Mouse (Mus musculus) embryonic facial prominence, embryonic 14.5 days (tissue): Measurements from ENCODE around the gene Hcrtr1. TPM values are rescaled to one million over a fixed set of nuclear protein-coding genes. Genes with fewer than 3 reads are reported as not detected.

ENCODE experiments used
- ATAC-seq: fragments of 200-750 bp; cut with Nextera tagmentation; 2 replicates; pipeline ENCODE4 v1.8.0; 2017; ENCODE audit warnings: low read depth, moderate number of reproducible peaks, moderate TSS enrichment
- DNase-seq: peaks from one replicate; pipeline ENCODE4 v3.0.0-alpha.2; 2015; ENCODE audit warnings: low spot score
- H3K27ac ChIP-seq: fragments of 300-500 bp; sonication (generic); replicated peaks from 2 replicates; pipeline ENCODE4 v1.5.1; 2014; ENCODE audit warnings: low read depth, mild to moderate bottlenecking, low read length, moderate library complexity
- H3K27me3 ChIP-seq: fragments of 300-500 bp; sonication (generic); replicated peaks from 2 replicates; pipeline ENCODE4 v1.6.1; 2014; ENCODE audit warnings: low read length; ENCODE audit not compliant: control insufficient read depth, insufficient read depth
- H3K36me3 ChIP-seq: fragments of 300-500 bp; sonication (generic); 2 replicates; pipeline ENCODE4 v1.6.1; 2014; ENCODE audit warnings: low read length, mixed read lengths; ENCODE audit not compliant: control insufficient read depth, insufficient read depth
- H3K4me1 ChIP-seq: fragments of 300-500 bp; sonication (generic); 2 replicates; pipeline ENCODE4 v1.6.1; 2014; ENCODE audit warnings: antibody characterized with exemption, low read length; ENCODE audit not compliant: control insufficient read depth, insufficient read depth
- H3K4me2 ChIP-seq: fragments of 300-500 bp; sonication (generic); 2 replicates; pipeline ENCODE4 v1.6.1; 2014; ENCODE audit warnings: low read depth, mild to moderate bottlenecking, low read length, moderate library complexity, mixed read lengths
- H3K4me3 ChIP-seq: fragments of 300-500 bp; sonication (generic); 2 replicates; pipeline ENCODE4 v1.5.1; 2014; ENCODE audit warnings: low read depth, mild to moderate bottlenecking, low read length
- H3K9ac ChIP-seq: fragments of 300-500 bp; sonication (generic); 2 replicates; pipeline ENCODE4 v1.6.1; 2014; ENCODE audit warnings: low read depth, mild to moderate bottlenecking, low read length, moderate library complexity, mixed read lengths
- H3K9me3 ChIP-seq: fragments of 300-500 bp; sonication (generic); 2 replicates; pipeline ENCODE4 v1.6.1; 2016; ENCODE audit warnings: low read length; ENCODE audit not compliant: control insufficient read depth
- WGBS: fragments of 180-500 bp; shearing (Covaris S2); extraction: QIAGEN DNeasy Blood & Tissue Kit; methylation state at CpG from one replicate; pipeline ENCODE4 v1.1.7; 2014; 5-methylcytosine and 5-hydroxymethylcytosine counted together
- polyA plus RNA-seq: library from polyadenylated mRNA; unstranded; fragments of >200 nt; fragmentation: Nextera tagmentation; extraction: Ambion mirVana; gene quantifications from 2 replicates; pipeline ENCODE4 v1.2.1, GENCODE M21; 2014

Gene Hcrtr1
- polyA plus RNA-seq, 1 experiment from 2014 or later = 0.19 TPM

DNA sequence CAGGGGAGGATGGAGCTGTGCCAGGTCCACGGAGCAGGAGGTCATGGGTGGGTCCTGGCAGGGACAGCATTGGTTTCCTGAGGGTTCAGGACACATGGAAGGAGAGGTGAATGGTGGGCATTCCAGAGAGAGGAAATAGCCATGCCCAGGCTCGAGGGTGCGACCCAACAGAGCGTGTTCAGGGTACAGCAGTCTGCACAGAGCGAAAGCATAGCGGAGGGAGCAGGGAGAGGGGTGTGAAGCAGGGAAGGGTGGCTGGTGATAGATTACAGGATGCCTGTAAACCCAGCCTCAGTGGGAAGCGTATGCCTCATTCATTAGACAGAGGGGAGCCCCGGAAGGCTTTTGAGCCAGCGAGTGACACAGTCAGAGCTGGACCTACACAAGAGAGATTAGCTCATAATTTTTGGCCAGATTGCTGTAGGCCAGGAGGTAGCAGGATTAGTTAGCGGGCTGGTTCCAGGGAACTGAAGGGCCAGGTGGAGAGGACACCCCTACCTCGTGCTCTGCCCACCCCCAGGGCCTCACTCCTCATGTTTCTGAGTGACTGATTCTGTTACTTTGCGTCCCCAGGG lies 53.8 kb downstream of the Hcrtr1 start:
- Histone ChIP-seq H3K9ac (no peak overlapping the region), H3K4me3 (no peak overlapping the region), H3K27me3 (no peaks in the 10 kb centered on the region), H3K27ac (no peak overlapping the region), H3K36me3 (peaks cover 9% of the 10 kb centered on the region), H3K4me2 (no peak overlapping the region), H3K9me3 (no peaks in the 10 kb centered on the region), H3K4me1 (0 out of 2 replicates have a peak, but pooled peaks cover 5% of the 10 kb centered on the region)
- DNase-seq (no peak), ATAC-seq (no peak)
- WGBS = 66% methylated on average over 11 of the region's 12 CpGs

DNA sequence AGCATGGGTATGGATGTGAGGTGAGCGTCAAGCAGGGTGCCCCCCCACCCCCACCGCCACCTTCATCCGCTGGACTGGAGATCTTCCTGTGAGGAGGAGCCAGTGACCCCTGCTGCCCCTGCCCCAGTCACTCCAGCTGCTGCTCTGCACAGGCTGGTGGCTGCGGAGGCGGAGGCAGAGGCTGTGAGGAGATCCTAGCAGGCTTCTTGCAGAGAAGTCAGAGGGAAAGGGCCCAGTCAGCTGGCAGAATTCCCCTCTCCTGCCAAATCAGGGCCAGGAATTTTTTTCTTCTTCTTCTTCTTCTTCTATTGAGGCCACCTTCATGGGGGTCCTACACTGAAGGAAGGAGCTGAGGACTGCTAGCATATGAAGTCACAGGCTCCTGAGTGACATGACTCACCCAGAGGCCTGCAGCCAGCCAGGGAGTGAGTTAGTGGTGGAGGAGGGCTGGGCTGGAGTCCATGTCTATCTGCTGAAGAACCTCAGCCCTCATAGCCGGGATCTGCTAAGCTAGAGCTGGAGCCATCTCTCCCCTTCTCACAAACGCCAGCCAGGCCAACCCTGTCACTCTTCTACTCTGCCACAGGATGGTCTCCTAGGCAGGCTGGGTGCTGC lies 54.7 kb downstream of the Hcrtr1 start:
- H3K36me3 ChIP-seq = peaks cover under 1% of the 10 kb centered on the region
- no peak overlapping the region for H3K4me3 ChIP-seq
- WGBS = 54% methylated on average over 7 of the region's 7 CpGs
- H3K9me3 ChIP-seq = no peaks in the 10 kb centered on the region
- H3K27ac ChIP-seq = no peak overlapping the region
- no peak for ATAC-seq
- no peak overlapping the region for H3K4me2 ChIP-seq
- no peak overlapping the region for H3K9ac ChIP-seq
- no peak for DNase-seq
- H3K27me3 ChIP-seq = no peaks in the 10 kb centered on the region
- 0 out of 2 replicates have a peak, but pooled peaks cover 5% of the 10 kb centered on the region for H3K4me1 ChIP-seq

DNA sequence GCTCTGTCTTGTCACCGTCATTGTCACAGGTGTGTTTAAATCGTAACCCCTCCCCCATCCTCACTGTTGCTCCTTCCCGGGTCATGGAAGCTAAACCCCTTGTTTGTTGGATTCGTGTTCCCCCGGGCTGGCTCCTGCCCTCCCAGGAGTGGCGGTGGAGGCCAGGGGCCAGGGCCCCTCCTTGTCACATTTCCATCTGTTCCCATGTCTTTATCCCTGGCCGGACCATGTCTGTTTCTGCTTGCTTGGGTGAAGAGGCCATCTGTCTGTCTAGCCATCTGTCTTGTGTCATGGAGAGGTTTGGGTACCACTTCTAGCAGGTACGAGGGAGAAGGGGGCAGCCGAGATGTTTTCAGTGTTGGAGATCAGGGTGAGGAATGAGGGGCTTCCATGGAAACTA lies 56.9 kb downstream of the Hcrtr1 start:
- WGBS = 49% methylated on average over 9 of the region's 9 CpGs
- DNase-seq (no peak), ATAC-seq (no peak)
- H3K27ac ChIP-seq = no peak overlapping the region
- H3K4me3 ChIP-seq = no peak overlapping the region
- H3K4me1 ChIP-seq = 0 out of 2 replicates have a peak, but pooled peaks cover 5% of the 10 kb centered on the region
- H3K4me2 ChIP-seq = no peak overlapping the region
- no peaks in the 10 kb centered on the region; the same call in 1 of the 2 replicates for H3K27me3 ChIP-seq
- H3K36me3 ChIP-seq = peaks cover 6% of the 10 kb centered on the region; the same call in 1 of the 2 replicates
- no peaks in the 10 kb centered on the region for H3K9me3 ChIP-seq
- H3K9ac ChIP-seq = no peak overlapping the region

DNA sequence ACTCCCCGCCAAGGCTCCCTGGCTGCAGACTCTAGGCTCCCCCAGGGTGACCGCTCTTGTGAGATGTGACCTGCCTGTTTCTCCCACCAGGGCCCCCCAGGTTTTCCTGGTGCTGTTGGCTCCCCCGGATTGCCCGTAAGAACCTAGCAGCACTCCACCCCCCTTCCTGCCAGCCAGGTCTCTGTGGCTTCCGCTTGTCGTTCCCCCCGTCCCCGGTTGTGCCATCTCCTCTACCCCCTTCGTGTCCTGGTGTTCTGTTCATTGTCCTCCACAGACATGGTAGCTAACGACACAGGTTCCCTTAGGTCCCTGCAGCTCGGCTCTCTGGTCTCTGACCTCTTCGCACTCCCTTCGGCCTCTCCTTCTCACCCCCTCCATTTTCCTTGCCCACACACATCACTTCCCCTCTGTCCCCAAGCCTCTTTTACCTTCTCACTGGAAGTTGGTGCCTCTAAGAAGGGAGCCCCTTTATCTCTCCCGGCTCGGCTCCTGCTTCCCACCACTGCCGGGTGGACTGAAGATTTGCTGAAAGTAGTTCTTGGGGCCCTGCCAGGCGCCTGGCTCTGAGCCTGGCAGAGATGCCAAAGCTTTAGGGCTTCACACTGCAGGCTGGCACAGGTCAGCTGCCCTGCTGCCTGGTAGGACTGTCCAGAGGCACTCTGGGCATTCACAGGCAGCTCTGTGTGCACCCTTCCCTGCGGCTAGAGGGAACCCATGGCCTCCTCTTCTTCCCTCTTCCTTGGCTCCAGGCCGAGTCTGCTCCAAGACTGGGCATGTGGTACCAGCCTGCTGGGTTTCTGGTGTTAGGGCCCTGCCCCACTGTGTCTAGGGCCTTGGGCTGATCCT lies 57.6 kb downstream of the Hcrtr1 start:
- H3K36me3 ChIP-seq = peaks cover 12% of the 10 kb centered on the region; the same call in 1 of the 2 replicates
- WGBS = 70% methylated on average over 19 of the region's 19 CpGs
- ATAC-seq (no peak), DNase-seq (no peak)
- 0 out of 2 replicates have a peak, but pooled peaks cover 5% of the 10 kb centered on the region for H3K4me1 ChIP-seq
- H3K4me3 ChIP-seq = no peak overlapping the region
- H3K27ac ChIP-seq = no peak overlapping the region
- no peak overlapping the region for H3K4me2 ChIP-seq
- H3K27me3 ChIP-seq = no peaks in the 10 kb centered on the region; the same call in 1 of the 2 replicates
- no peak overlapping the region for H3K9ac ChIP-seq
- no peaks in the 10 kb centered on the region for H3K9me3 ChIP-seq

Other genes with a start within 250 kb of the Hcrtr1 start
- gene Spocd1, start 210.1 kb downstream of the Hcrtr1 start, polyA plus RNA-seq = 0.08 TPM in 1 of 2 replicates, not detected in the other
- gene Adgrb2, start 154.5 kb downstream of the Hcrtr1 start, polyA plus RNA-seq = 4.0 and 6.7 TPM in 2 replicates
- 180 and 188 TPM in 2 replicates for gene Col16a1, start 91.5 kb downstream of the Hcrtr1 start, polyA plus RNA-seq
- 67.1 and 68.6 TPM in 2 replicates for gene Pef1, start 36.8 kb downstream of the Hcrtr1 start, polyA plus RNA-seq
- 21.8 and 23.9 TPM in 2 replicates for gene Tinagl1, start 35.8 kb upstream of the Hcrtr1 start, polyA plus RNA-seq
- not detected in 2 replicates for gene Gm853, start 83.0 kb upstream of the Hcrtr1 start, polyA plus RNA-seq
- gene Serinc2, start 139.8 kb upstream of the Hcrtr1 start, polyA plus RNA-seq = 89.2 and 113 TPM in 2 replicates
- 89.0 and 117 TPM in 2 replicates for gene Fabp3, start 169.2 kb upstream of the Hcrtr1 start, polyA plus RNA-seq
- not detected in 2 replicates for gene Gm10570, start 169.3 kb upstream of the Hcrtr1 start, polyA plus RNA-seq
- 73.3 and 75.2 TPM in 2 replicates for gene Zcchc17, start 220.6 kb upstream of the Hcrtr1 start, polyA plus RNA-seq
- gene Snrnp40, start 220.8 kb upstream of the Hcrtr1 start, polyA plus RNA-seq = 119 and 134 TPM in 2 replicates